Mouse (Mus musculus): ENCODE measurements around the gene Tbc1d8b.

The Tbc1d8b gene

GRCm38 (mm10) chrX:139781563-139781962, 96.8 kb downstream of the Tbc1d8b start:
- DNase-seq, result no peak

GRCm38 (mm10) chrX:139782278-139783044, 97.7 kb downstream of the Tbc1d8b start, which contains the start of gene Ripply1:
Gene Ripply1 (minus strand): TSS chrX:139782353.
- no peak for DNase-seq

- DNase-seq, result no peak
Observed at GRCm38 (mm10) chrX:139783045-139783422, 98.2 kb downstream of the Tbc1d8b start.

- DNase-seq, result no peak
Observed at GRCm38 (mm10) chrX:139785764-139786163, 101.0 kb downstream of the Tbc1d8b start.

- no peak for DNase-seq
Observed at GRCm38 (mm10) chrX:139794072-139794845, 109.5 kb downstream of the Tbc1d8b start.

GRCm38 (mm10) chrX:139796037-139796436, 111.2 kb downstream of the Tbc1d8b start:
- no peak for DNase-seq

GRCm38 (mm10) chrX:139797875-139798274, 113.1 kb downstream of the Tbc1d8b start:
- no peak for DNase-seq

GRCm38 (mm10) chrX:139799953-139800352, 115.2 kb downstream of the Tbc1d8b start:
- DNase-seq, result no peak

GRCm38 (mm10) chrX:139800406-139800878, 115.6 kb downstream of the Tbc1d8b start, which contains the start of gene Cldn2:
Gene Cldn2 (plus strand): TSS chrX:139800828.
- no peak for DNase-seq

All from cerebellum, adult 9-11 months (tissue).